Mouse (Mus musculus) right cerebral cortex, postnatal 14 days (tissue): ENCODE results near the gene Lrp6.

ENCODE experiments used
- DNase-seq: peaks from one replicate; pipeline ENCODE4 v3.0.0; 2022

Gene Lrp6

DNA sequence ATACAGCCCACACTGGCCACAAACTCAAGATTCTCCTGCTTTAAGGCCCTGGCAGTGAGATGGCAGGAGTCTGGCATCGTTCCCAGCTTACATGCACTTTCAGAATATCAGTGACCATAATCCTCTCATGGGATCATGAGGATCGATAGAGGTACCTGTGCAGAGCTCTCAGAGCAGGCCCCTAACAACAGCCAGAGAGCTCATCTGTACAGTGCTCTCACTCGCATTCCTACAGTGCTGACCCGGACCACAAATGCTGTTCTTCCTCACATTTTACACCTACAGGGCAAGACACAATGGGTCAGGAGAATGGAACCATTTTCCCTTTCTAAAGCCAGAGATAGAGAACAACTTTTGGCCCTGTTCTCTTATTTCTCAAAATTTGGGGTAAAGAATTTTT, 77.6 kb downstream of the Lrp6 start:
- no peak for DNase-seq

DNA sequence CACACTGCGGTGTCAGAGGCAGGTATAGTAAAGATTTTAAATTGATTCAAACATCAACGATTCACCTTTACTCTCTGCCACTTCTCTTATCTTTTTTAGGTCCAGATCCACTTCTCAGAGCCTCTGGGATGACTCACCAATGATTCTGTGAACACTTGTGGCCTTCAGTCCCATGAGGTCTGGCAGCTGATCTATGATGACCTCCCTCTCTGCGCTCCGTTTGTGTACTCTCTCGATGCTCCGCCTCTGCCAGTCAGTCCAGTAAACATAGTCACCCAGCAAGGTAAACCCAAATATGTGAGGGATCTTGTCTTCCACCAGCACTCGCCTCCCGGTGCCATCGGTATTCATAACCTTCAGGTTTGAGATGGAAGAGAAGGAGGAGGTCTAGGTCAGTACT, 80.4 kb downstream of the Lrp6 start:
- DNase-seq: no peak

DNA sequence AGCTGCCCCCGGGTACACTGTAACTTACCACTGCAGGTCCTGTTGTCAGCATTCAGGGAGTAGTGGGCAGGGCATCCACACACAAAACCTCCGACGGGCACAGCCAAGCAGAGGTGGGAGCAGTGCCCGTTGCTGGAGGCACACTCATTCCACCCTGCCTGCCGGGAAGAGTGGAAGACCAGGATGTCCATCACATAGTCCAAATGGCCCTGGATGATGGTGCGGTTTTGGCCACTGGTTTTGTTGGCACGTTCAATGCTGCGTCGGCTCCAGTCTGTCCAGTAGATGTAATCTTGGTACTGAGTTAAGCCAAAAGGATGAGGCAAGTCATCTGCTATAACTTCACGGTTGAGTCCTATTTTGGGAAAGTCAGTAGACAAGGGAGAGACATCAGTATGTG, 87.3 kb downstream of the Lrp6 start:
- no peak for DNase-seq

DNA sequence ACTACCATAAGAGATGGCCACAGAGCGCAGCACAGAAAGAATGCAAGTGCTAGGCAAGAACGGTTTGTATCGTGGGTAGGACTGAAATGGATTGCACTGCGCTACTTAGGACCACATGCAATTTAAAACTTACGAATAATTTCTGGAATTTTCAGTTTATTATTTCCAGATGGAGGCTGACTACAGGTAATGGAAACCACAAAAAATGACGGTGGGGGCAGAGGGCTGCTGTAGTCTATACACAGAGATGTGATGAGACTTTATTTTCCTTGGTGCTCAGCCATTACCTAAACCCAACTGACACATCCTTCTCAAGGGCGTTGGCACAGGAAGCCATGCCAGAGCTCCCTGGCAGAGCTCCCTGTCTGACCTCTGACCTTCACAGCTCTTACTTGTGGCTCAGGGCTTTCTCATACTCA, 93.6 kb downstream of the Lrp6 start:
- no peak for DNase-seq

- DNase-seq: peak; percentile 65
Measured at GRCm38 (mm10) chr6:134470857-134471256, 95.9 kb downstream of the Lrp6 start.

DNA sequence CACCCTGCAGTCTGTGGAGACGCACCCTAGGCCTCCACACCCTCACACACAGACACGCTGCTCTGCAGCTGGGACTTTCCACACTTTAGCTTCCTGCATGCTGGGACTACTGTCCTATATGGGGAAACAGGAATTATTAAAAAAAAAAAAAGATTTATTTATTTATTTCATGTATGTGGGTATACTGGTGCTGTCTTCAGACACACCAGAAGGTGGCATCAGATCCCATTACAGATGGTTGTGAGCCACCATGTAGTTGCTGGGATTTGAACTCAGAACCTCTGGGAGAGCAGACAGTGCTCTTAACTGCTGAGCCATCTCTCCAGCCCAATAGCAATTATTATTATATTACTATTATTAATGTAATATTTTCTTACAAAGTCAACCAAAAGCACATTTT, 97.5 kb downstream of the Lrp6 start:
- DNase-seq: no peak

- DNase-seq: no peak
Measured at GRCm38 (mm10) chr6:134466671-134467229, 100.0 kb downstream of the Lrp6 start.

GRCm38 (mm10) chr6:134461175-134461574, 105.6 kb downstream of the Lrp6 start:
- no peak for DNase-seq

GRCm38 (mm10) chr6:134458376-134458775, 108.4 kb downstream of the Lrp6 start:
- DNase-seq: no peak

DNA sequence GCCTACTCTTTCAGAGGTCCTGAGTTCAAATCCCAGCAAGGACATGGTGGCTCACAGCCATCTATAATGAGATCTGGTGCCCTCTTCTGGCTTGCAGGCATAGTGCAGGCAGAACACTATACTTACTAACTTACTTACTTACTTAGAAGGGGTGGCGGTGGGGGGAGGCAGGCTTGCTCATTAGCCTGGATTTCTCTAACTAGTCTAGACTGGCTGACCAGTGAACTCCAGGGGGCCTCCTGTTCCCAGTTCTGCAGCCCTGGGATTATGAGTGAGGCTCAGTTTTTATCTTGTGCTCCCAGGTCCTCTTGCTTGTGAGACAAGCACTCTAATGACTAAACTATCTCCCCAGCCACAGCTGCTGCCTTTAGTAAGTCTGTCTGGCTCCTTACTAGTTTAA, 112.7 kb downstream of the Lrp6 start:
- DNase-seq: peak; percentile 26

DNA sequence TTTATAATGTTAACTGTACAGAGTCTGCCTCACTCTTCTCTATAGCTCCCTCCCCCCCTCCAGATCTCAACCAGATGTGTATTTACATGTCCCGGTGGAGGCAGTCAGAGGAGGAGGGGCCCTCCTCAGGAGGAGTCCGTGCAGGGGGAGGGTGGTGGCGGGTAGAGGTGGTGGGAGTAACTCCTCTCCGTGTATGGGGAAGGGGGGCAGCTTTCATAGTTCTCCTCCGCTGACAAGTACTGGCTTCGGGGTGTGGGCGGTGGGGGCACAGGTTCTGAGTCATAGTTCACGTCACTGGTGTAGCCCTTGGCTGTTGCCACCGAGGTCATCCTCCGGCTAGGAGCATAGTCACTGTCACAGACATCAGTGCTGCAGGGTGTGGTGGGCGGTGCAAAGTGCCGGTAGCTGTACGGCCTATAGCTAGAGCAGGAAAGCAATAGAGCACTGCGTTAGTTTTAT, 116.1 kb downstream of the Lrp6 start:
- DNase-seq: no peak

DNA sequence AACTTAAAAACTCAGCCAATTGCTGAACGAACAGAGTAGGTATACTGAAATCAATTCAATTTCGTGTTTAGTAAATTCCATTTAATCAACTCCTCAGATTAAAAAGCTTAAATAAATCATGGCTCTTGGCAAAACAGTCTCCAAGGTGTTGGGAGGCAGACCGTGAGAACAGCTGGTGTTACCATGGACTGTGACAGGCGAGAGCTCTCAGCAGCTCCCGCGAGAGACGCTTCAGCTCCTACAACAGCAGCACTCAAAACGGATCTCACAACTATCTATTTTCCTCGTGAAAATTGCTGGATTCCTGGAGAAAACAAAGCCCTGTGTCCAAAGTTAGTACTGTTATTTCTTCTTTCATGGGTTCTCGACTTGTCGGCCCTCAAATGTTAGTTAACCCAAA, 116.8 kb downstream of the Lrp6 start:
- no peak for DNase-seq

GRCm38 (mm10) chr6:134448451-134448850, 118.3 kb downstream of the Lrp6 start:
- DNase-seq: no peak

DNA sequence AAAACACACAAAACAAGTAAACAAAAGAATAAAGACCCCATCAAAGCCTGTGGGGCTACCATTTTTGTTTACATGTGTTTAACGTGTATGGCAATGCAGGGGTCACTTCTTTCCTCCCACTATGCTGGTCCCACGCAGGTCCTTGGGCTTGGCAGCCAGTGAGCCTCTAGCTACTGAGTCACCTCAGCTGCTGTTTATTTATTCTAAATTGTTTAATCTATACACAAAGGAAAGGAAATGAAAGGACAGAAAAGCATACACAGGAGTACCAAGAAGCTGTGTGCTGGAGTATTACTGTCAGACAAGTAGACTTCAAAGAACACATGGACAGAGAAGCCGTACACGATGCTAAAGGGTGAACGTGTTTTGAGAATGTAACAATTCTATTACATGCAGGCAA, 122.8 kb downstream of the Lrp6 start:
- no peak for DNase-seq

- no peak for DNase-seq
Measured at GRCm38 (mm10) chr6:134443198-134443904, 123.4 kb downstream of the Lrp6 start.

DNA sequence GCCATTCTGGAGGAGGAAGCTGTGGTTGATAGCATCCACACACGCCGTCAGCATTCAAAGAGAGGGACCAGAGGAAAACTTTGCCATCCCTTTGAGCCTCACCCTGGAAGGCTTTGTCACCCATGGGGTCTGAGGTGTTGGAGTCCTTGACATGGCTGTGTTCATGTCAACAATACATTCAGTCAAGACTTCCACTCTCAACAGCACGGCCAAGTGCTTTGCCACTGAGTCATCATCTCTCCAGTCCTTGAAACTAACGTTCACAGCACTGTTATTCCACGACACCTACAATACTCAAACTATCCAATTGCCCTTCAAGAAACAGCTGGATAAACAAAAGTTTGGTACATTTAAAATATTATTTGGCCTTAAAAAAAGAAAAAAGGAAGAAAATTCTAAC, 124.5 kb downstream of the Lrp6 start:
- no peak for DNase-seq

DNA sequence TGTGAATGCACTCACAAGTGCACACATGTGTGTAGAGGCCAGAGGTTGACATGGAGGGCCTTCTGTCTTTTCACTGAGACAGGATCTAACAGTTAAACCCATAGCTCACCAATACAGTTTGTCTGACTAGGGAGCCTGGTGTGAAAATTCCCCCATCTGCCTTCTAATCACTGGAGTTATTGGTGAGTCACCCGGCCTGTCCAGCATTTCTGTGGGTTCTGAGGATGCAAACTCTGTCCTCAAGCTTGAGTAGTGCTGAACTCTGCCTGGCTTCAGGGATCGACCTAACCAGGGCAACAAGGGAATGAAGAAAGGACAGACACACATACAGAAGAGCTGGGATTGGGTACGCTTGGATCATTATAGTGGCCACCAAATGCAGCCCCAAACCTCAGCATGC, 125.0 kb downstream of the Lrp6 start:
- no peak for DNase-seq

GRCm38 (mm10) chr6:134440023-134440422, 126.7 kb downstream of the Lrp6 start:
- DNase-seq: no peak

DNA sequence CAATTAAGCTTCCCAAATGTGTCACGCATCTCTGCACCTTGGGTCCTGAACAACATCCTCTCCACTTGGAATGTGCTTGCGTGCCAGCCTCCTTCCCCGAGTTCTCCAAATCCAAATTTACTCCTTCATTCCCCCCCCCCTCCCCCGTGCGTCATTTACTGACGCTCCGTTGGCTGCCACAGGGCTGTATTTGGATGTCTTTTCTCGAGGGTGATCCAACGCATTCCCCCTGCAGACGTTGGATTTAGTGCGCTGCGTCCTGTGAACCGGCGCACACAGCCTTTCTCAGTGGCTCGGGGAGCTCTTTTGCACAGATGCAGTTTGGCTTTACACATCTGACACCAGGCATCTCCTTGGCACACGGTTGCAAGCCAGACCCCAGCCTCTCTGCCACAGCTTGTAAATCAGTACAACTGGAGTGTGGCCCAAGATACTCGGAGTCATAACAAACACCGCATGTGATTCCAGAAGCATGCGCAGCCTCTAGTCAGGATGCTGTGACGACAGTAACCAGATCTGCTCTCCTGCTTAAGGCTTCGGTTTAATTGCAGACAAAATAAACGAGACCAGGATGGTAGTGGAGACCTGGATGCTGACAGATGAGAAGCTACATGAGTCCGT, 127.3 kb downstream of the Lrp6 start:
- peak; percentile 39 for DNase-seq

- no peak for DNase-seq
Measured at GRCm38 (mm10) chr6:134436955-134437354, 129.8 kb downstream of the Lrp6 start.

DNA sequence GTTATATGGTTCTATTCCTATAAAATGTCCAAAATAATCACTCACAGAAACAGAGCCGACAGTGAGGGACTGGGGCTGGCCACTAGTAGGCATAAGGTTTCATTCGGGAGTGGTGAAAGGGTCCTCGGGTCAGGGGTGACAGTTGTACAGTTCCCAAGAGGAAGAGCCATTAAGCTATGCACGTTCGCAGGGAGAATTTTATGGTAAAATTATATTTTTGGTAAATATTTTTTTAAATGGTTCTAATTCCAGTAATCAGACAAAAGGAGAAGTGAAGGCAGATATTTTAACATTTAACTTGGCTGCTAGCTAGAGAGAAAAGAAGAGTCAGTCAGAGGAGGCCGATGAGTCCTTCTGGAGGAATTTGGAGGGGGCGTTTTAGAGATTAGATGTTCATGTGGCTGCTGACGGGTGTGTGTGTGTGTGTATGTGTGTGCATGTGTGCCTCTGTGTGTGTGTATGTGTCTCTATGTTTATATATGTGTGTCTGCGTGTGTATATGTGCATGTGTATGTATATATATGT, 131.8 kb downstream of the Lrp6 start:
- no peak for DNase-seq

DNA sequence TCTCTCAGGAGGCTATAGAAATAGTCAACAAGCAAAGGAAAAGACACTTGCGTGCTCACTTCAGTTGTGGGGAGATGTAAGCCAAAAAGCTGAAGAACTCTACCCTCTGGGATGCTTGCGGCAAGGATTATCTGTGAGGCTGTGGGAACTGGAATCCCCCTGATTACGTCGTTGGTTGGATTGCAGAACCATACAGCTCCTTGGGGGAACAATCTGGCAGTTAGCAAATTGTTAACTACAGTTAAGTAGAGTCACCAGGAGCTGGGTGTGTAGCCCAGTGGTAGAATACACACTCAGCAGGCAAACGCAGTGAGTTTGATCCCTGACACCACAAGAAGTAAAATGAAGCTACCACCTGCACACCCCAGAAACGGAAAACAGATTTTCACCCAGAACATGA, 132.7 kb downstream of the Lrp6 start:
- no peak for DNase-seq

GRCm38 (mm10) chr6:134433281-134433680, 133.5 kb downstream of the Lrp6 start:
- DNase-seq: no peak

DNA sequence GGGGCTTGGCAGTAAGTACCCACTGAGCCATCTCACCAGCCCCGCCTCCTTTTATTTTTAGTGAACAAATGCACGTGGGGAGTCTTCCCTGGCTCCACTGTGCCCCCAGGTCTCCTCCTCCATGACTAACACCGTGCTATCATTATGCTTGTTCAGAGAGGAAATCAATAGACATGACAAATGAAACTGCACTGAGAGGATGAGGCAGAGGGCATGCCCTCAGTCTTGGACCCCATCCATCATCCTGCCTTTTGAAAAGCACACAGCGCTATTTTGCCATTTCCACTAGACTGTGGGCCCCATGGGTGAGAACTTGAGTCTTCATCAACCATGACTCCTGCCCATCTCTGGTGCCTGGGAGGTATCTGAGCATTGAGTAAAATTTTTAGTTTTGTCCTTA, 135.2 kb downstream of the Lrp6 start:
- DNase-seq: no peak
